Mouse (Mus musculus) kidney, postnatal 36 days (tissue): ENCODE data around the gene Clgn.
"Not testable (repeated sequence)": the region's sequence is repeated elsewhere in the genome, so short reads cannot be mapped to it uniquely, and the experiment has no call there.

Experiments used
- DNase-seq, 2 experiments: peaks; one replicate each; pipeline ENCODE4 v3.0.0; 2021 to 2022; ENCODE audit warnings: mixed read lengths in 2 of 2

Clgn gene

DNA sequence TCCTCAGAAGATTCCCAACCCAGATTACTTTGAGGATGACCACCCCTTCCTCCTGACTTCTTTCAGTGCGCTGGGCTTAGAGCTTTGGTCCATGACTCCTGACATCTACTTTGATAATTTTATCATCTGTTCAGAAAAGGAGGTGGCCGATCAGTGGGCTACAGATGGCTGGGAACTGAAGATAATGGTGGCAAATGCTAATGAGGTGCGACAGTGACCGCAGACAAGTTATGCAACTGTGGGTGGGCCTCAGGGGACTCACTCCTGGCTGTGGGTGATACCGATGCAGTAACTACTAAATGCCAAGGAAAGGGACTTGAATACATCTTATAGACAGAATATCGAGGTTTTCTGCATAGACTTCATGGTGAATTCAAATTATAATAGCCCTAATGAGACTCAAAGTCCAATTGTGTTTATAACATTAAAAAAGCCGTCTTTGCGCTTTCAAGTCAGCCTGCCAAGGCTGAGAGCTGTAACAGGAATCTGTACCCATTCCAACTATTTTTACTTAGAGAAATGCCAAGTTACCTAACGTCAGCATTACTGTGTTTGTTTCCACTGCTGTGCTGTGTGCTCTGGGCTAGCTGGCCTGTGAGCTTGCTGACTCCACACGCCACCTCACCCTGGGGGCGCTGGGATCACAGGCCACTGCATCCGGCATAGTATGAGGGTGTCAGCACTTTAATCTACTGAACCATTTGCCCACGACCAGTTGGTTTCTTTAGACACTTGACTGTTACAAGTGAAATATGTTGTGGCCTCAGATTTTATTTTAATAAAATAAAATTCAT is 33.6 kb downstream of the Clgn start:
- DNase-seq, result peak; percentile 64 to 72

DNA sequence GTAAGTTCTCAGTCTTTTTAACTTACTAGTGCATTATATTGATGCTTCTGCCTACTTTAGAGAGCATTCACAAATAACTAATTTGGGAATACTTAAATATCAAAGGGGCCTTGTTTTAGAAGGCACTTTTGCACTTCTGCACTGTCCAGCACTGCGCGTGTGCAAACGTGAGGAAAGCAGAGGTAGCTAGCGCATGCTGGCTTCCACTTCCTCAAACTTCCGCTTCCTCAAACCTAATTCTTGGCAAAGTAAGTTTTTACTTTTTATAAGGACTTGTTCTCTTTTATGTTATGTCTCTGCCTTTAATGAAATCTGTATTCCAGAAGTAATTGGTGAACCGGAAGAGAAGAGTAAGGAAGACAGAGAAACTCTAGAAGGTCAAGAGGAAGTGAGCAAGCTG is 35.5 kb downstream of the Clgn start:
- no peak for DNase-seq

- DNase-seq, result peak in 1 of 2 experiments; percentile 26
Observed at GRCm38 (mm10) chr8:83426104-83426759, 36.6 kb downstream of the Clgn start.

DNA sequence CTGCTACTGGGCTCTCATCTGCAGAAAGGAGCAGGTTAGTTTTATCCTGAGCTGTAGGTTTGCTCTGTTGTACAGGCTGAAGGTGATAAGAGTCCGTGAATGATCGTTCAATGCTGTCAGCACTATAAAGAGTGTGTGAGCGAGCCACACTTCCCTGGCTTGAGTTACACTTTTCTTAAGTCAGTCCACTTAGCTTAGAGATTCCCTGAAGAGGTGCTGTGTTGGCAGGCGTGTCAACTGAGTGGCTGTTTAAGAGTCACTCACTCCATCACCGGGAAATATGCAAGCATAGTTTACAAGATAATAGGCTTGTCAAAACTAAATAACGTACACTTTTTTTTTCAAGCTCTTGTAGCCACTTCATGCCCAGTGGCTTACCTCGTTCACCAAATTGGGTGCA is 37.3 kb downstream of the Clgn start:
- no peak for DNase-seq

- not testable (repeated sequence) for DNase-seq
Observed at GRCm38 (mm10) chr8:83428621-83429020, 39.0 kb downstream of the Clgn start.

- DNase-seq, result no peak
Observed at GRCm38 (mm10) chr8:83429071-83429524, 39.4 kb downstream of the Clgn start.

- DNase-seq, result no peak
Observed at GRCm38 (mm10) chr8:83437077-83437476, 47.4 kb downstream of the Clgn start.

DNA sequence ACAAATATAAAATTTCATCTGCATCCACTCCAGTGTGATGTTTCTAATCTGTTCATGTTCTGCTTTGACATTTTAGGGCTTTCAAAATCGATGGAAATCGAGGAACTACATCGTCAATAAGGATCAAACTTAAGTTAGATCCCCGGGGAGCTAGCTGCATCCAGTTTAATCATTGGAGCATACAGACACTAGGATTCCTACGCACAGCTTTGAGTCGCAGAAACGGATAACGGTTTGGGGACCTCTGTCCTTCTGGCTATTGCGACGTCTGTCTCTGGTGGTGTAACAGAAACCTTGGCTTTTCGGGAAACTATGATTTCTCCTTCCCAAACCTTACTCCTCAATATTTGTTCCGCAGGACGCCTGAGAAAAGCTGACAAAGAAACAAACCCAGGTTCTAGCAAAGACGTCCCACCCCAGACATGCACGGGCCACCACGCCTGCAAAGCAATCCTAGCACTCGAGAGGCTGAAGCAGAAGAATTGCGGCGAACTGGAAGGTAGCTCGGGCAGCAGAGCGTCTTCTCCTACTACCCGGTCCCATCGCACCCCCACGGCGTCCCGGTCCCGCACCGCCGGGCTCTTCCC is 52.1 kb downstream of the Clgn start:
- no peak for DNase-seq

DNA sequence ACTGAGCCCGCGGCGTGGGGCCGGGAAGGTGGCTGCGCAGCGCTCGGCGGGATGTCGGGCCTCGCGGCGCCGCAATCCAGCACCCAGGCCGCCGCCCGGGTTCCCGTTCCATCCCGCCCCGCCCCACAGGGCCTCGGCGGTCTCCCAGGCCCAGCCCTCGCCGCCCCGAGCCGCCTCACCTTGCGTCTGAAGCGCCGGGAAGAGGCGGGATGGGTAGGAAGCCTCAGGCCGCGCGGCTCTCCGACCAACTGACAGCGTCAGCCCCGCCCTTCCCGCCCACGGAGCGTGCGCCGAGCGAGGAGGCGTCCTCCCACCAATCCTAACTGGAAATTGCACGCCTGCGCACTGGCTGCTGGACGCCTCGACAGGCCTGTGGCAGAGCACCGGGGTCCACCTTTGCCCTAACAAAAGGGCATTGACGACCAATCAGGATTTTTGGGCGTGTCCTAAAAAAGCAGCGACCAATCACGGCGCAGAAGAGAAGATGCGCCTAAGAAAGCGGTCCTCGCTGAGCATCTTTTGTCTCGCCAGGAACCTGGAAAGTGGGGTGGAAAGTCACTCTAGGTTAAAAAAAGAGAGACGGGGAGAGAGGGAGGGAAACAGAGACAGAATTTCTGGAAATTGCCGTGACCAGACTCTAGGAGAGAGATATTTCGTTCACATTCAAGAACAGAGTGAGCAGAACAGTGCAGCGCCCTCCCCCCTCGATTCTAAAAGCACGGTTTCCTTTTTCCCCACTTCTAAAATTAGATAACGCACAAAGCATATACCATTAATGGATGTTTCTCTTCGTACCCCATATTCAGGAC is 52.8 kb downstream of the Clgn start:
- peak; percentile 98 for DNase-seq

DNA sequence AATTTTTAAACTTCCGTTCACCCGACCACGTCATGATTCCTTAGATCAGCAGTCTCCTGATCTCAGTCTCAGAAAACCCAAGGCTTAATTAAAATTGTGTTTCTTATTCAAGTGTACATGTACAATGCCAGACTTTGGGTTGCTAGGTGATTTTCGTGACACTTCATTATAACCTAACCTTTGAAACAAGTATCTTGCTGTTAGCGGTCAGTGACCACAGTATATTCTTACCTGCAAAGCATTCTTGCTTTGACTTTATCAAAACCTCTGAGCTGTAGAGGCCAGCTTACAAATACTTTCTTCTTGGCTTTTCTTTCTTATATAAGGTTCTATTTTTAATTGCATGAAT is 53.4 kb downstream of the Clgn start:
- no peak for DNase-seq

DNA sequence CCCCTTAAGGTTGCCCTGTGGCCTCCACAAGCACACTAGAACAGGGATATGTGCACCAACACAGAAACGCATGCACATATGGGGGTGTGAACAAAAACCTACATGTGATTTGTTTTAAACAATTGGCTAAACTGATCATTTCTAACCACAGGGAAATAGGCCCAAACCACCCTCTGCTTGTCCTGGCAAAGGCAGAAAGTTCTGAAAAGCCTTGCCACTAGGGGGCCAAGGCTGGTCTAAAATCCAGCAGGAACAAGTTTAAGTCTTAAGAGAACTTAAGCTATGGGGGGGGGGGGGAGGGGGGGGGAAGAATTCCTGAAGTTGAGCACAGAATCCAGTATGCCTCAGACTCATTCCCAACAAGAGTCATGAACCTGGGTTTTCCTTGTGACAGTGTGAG is 60.3 kb downstream of the Clgn start:
- peak; percentile 20 to 60 for DNase-seq

DNA sequence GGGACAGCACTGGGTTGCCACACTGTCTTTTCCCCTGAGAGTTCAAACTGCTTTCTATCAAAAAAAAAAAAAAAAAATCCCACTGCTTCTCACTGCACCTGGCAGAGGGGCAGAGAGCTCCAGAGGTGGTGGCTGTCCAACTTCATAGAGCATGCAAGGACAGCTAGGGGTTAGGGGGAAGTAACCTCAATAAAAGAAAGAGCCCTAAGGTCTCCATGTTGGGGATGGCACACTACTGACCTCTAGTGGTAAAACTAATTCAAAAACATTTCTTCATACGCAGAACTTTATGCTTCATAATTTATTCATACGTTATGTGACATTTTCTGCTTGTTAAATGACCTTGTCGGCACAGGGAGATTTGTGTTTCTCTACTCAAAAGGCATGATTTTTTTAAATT is 61.4 kb downstream of the Clgn start:
- peak in 1 of 2 experiments; percentile 13 for DNase-seq

DNA sequence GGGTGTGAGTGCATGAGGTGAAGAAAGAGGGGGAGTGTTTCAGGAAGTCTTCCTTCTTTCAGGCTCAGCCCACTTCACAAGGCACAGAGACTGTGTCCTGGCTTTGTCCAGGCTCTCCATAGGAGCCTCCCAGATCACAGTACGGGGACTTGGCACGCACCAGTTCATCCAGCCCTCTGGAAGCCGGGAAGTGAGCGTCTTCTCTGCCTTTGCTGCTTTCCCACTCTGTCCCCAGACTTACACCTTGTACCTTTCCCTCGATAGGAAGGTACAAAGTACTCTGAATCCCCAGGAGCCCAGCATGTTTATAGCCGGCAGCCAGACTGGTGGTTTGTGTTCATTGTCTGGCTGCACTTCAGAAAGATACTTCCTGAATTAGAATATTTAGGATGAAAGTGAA is 67.5 kb downstream of the Clgn start:
- peak; percentile 65 to 72 for DNase-seq

- DNase-seq, result peak; percentile 80 to 88
Observed at GRCm38 (mm10) chr8:83458222-83458621, 68.6 kb downstream of the Clgn start, which contains the start of gene Scoc. Gene Scoc (minus strand): TSS chr8:83458391.

DNA sequence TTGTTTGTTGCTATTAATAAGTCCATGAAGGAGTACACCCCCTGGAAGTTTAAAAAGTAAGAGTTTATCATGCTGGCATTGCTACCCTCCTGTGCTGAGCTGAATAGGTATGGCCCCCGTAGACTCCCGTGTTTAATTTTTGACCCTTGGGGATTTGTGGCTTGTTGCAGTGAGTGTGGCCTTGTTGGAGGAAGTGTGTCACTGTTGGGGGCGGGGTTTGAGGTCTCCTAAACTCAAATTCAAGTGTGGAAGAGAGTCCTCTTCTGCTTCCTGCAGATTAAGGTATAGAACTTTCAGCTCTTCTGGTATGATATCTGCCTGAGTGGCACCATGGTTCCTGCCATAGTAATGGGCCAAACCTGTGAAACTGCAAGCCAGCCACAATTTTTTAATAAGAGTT is 69.9 kb downstream of the Clgn start:
- no peak for DNase-seq
